Mouse (Mus musculus): ENCODE data around the gene Pnpla7. TPM values are rescaled to one million over a fixed set of nuclear protein-coding genes. Genes with fewer than 3 reads are reported as not detected.

The Pnpla7 gene
- polyA plus RNA-seq, 1 experiment, result 8.8 TPM

GRCm38 (mm10) chr2:25022678-25023077 lies 46.8 kb downstream of the Pnpla7 start:
- Histone ChIP-seq H3K79me2 (ENCODE audit: control insufficient read depth, insufficient read depth) (no peaks in the 10 kb centered on the region), H3K27me3 (ENCODE audit: control insufficient read depth, insufficient read depth, insufficient read length) (no peaks in the 10 kb centered on the region), H3K36me3 (ENCODE audit: control insufficient read depth, insufficient read depth) (no peaks in the 10 kb centered on the region), H3K4me2 (ENCODE audit: low read depth) (no peak overlapping the region), H3ac (ENCODE audit: control insufficient read depth, insufficient read length) (no peak overlapping the region), H3K4me3 (no peak overlapping the region)
- TF ChIP-seq USF1 (IDR thresholded peaks at IDR 0.05; ENCODE audit: low read depth), result no peak
- TF ChIP-seq POLR2AphosphoS2 (IDR thresholded peaks at IDR 0.05; ENCODE audit: insufficient read length, low read depth), result no peak
- no peak for TF ChIP-seq MYOD1 (IDR thresholded peaks at IDR 0.05; ENCODE audit: control insufficient read depth in 1 of 3, insufficient read length in 2 of 3, low read depth in 2 of 3)
- TF ChIP-seq CEBPB (IDR thresholded peaks at IDR 0.05; ENCODE audit: insufficient read depth, poor library complexity, severe bottlenecking), result no peak
- no peak for TF ChIP-seq TCF3 (IDR thresholded peaks at IDR 0.05; ENCODE audit: insufficient read length, low read depth)
- no peak for TF ChIP-seq MAX (IDR thresholded peaks at IDR 0.05; ENCODE audit: low read depth)
- TF ChIP-seq REST (IDR thresholded peaks at IDR 0.05; ENCODE audit: insufficient read depth, insufficient read length), result no peak
- TF ChIP-seq E2F4 (IDR thresholded peaks at IDR 0.05; ENCODE audit: insufficient read depth), result no peak
- no peak for TF ChIP-seq POLR2A (IDR thresholded peaks at IDR 0.05; ENCODE audit: insufficient read length, low read depth)
- TF ChIP-seq MYOG (IDR thresholded peaks at IDR 0.05; ENCODE audit: control insufficient read depth in 1 of 3, insufficient read depth in 1 of 3, insufficient read length in 2 of 3, low read depth in 2 of 3), result no peak

GRCm38 (mm10) chr2:25025109-25025508 lies 49.3 kb downstream of the Pnpla7 start:
- H3K4me3 ChIP-seq, result no peak overlapping the region
- H3K79me2 ChIP-seq (ENCODE audit: control insufficient read depth, insufficient read depth), result no peaks in the 10 kb centered on the region
- no peaks in the 10 kb centered on the region for H3K27me3 ChIP-seq (ENCODE audit: control insufficient read depth, insufficient read depth, insufficient read length)
- no peak for TF ChIP-seq POLR2A (IDR thresholded peaks at IDR 0.05; ENCODE audit: insufficient read length, low read depth)
- no peak for TF ChIP-seq TCF3 (IDR thresholded peaks at IDR 0.05; ENCODE audit: insufficient read length, low read depth)
- no peak for TF ChIP-seq POLR2AphosphoS2 (IDR thresholded peaks at IDR 0.05; ENCODE audit: insufficient read length, low read depth)
- TF ChIP-seq E2F4 (IDR thresholded peaks at IDR 0.05; ENCODE audit: insufficient read depth), result no peak
- no peak for TF ChIP-seq CEBPB (IDR thresholded peaks at IDR 0.05; ENCODE audit: insufficient read depth, poor library complexity, severe bottlenecking)
- no peaks in the 10 kb centered on the region for H3K36me3 ChIP-seq (ENCODE audit: control insufficient read depth, insufficient read depth)
- no peak overlapping the region for H3ac ChIP-seq (ENCODE audit: control insufficient read depth, insufficient read length)
- no peak overlapping the region for H3K4me2 ChIP-seq (ENCODE audit: low read depth)

GRCm38 (mm10) chr2:25034994-25035393 lies 59.2 kb downstream of the Pnpla7 start:
- Histone ChIP-seq H3K4me2 (ENCODE audit: low read depth) (no peak overlapping the region), H3ac (ENCODE audit: control insufficient read depth, insufficient read length) (no peak overlapping the region), H3K27me3 (ENCODE audit: control insufficient read depth, insufficient read depth, insufficient read length) (no peaks in the 10 kb centered on the region), H3K36me3 (ENCODE audit: control insufficient read depth, insufficient read depth) (no peaks in the 10 kb centered on the region), H3K79me2 (ENCODE audit: control insufficient read depth, insufficient read depth) (no peaks in the 10 kb centered on the region), H3K4me3 (no peak overlapping the region)
- TF ChIP-seq MYOD1 (IDR thresholded peaks at IDR 0.05; ENCODE audit: control insufficient read depth in 1 of 3, insufficient read length in 2 of 3, low read depth in 2 of 3), result peak in 2 of 3 experiments; percentile 47 to 59
- TF ChIP-seq MYOG (IDR thresholded peaks at IDR 0.05; ENCODE audit: control insufficient read depth in 1 of 3, insufficient read depth in 1 of 3, insufficient read length in 2 of 3, low read depth in 2 of 3), result peak in 2 of 3 experiments; percentile 18 to 31
- peak; percentile 1 for TF ChIP-seq TCF3 (IDR thresholded peaks at IDR 0.05; ENCODE audit: insufficient read length, low read depth)
- no peak for TF ChIP-seq MAX (IDR thresholded peaks at IDR 0.05; ENCODE audit: low read depth)

- Histone ChIP-seq H3K4me2 (ENCODE audit: low read depth) (no peak overlapping the region), H3K4me3 (no peak overlapping the region), H3K27me3 (ENCODE audit: control insufficient read depth, insufficient read depth, insufficient read length) (no peaks in the 10 kb centered on the region), H3K79me2 (ENCODE audit: control insufficient read depth, insufficient read depth) (no peaks in the 10 kb centered on the region), H3K36me3 (ENCODE audit: control insufficient read depth, insufficient read depth) (no peaks in the 10 kb centered on the region), H3ac (ENCODE audit: control insufficient read depth, insufficient read length) (no peak overlapping the region)
- no peak for TF ChIP-seq MYOD1 (IDR thresholded peaks at IDR 0.05; ENCODE audit: control insufficient read depth in 1 of 3, insufficient read length in 2 of 3, low read depth in 2 of 3)
- no peak for TF ChIP-seq POLR2AphosphoS2 (IDR thresholded peaks at IDR 0.05; ENCODE audit: insufficient read length, low read depth)
- TF ChIP-seq MAX (IDR thresholded peaks at IDR 0.05; ENCODE audit: low read depth), result no peak
- no peak for TF ChIP-seq REST (IDR thresholded peaks at IDR 0.05; ENCODE audit: insufficient read depth, insufficient read length)
- TF ChIP-seq MYOG (IDR thresholded peaks at IDR 0.05; ENCODE audit: control insufficient read depth in 1 of 3, insufficient read depth in 1 of 3, insufficient read length in 2 of 3, low read depth in 2 of 3), result no peak
Observed at GRCm38 (mm10) chr2:25040089-25040488, 64.3 kb downstream of the Pnpla7 start.

GRCm38 (mm10) chr2:25050921-25051320 lies 75.1 kb downstream of the Pnpla7 start:
- Histone ChIP-seq H3ac (ENCODE audit: control insufficient read depth, insufficient read length) (no peak overlapping the region), H3K4me2 (ENCODE audit: low read depth) (no peak overlapping the region), H3K79me2 (ENCODE audit: control insufficient read depth, insufficient read depth) (peaks cover 6% of the 10 kb centered on the region), H3K36me3 (ENCODE audit: control insufficient read depth, insufficient read depth) (no peaks in the 10 kb centered on the region), H3K4me3 (no peak overlapping the region), H3K27me3 (ENCODE audit: control insufficient read depth, insufficient read depth, insufficient read length) (no peaks in the 10 kb centered on the region)
- TF ChIP-seq REST (IDR thresholded peaks at IDR 0.05; ENCODE audit: insufficient read depth, insufficient read length), result no peak

- Histone ChIP-seq H3K4me2 (ENCODE audit: low read depth) (no peak overlapping the region), H3ac (ENCODE audit: control insufficient read depth, insufficient read length) (no peak overlapping the region), H3K79me2 (ENCODE audit: control insufficient read depth, insufficient read depth) (peaks cover 6% of the 10 kb centered on the region), H3K27me3 (ENCODE audit: control insufficient read depth, insufficient read depth, insufficient read length) (no peaks in the 10 kb centered on the region), H3K4me3 (no peak overlapping the region), H3K36me3 (ENCODE audit: control insufficient read depth, insufficient read depth) (no peaks in the 10 kb centered on the region)
- no peak for TF ChIP-seq POLR2A (IDR thresholded peaks at IDR 0.05; ENCODE audit: insufficient read length, low read depth)
- TF ChIP-seq MAX (IDR thresholded peaks at IDR 0.05; ENCODE audit: low read depth), result no peak
- TF ChIP-seq USF1 (IDR thresholded peaks at IDR 0.05; ENCODE audit: low read depth), result no peak
- TF ChIP-seq TCF12 (IDR thresholded peaks at IDR 0.05; ENCODE audit: insufficient read depth, poor library complexity, severe bottlenecking), result no peak
- TF ChIP-seq MYOD1 (IDR thresholded peaks at IDR 0.05; ENCODE audit: control insufficient read depth in 1 of 3, insufficient read length in 2 of 3, low read depth in 2 of 3), result no peak
- TF ChIP-seq REST (IDR thresholded peaks at IDR 0.05; ENCODE audit: insufficient read depth, insufficient read length), result no peak
- no peak for TF ChIP-seq E2F4 (IDR thresholded peaks at IDR 0.05; ENCODE audit: insufficient read depth)
- TF ChIP-seq CEBPB (IDR thresholded peaks at IDR 0.05; ENCODE audit: insufficient read depth, poor library complexity, severe bottlenecking), result no peak
- no peak for TF ChIP-seq SRF (IDR thresholded peaks at IDR 0.05; ENCODE audit: control insufficient read depth, insufficient read length, low read depth)
- no peak for TF ChIP-seq POLR2AphosphoS2 (IDR thresholded peaks at IDR 0.05; ENCODE audit: insufficient read length, low read depth)
- TF ChIP-seq TCF3 (IDR thresholded peaks at IDR 0.05; ENCODE audit: insufficient read length, low read depth), result no peak
- no peak for TF ChIP-seq MYOG (IDR thresholded peaks at IDR 0.05; ENCODE audit: control insufficient read depth in 1 of 3, insufficient read depth in 1 of 3, insufficient read length in 2 of 3, low read depth in 2 of 3)
Observed at GRCm38 (mm10) chr2:25051450-25051849, 75.6 kb downstream of the Pnpla7 start.

All from myocyte (in vitro differentiated cells).